Mouse (Mus musculus) erythroblast, embryonic 14.5 days (primary cell): ENCODE measurements at regions not wholly inside any gene's neighbourhood (a gene's known extent, or its start where the extent isn't known, plus 50 kb on each side); places are given as distances from the start of the nearest gene placed in this dataset.

Source experiments
- H3K27me3 ChIP-seq: 2 replicates; pipeline ENCODE4 v1.6.1; 2012; ENCODE audit warnings: inconsistent platforms; ENCODE audit not compliant: control insufficient read depth
- H3K36me3 ChIP-seq: 2 replicates; pipeline ENCODE4 v1.6.1; 2012; ENCODE audit warnings: mild to moderate bottlenecking, inconsistent platforms; ENCODE audit not compliant: control insufficient read depth
- H3K4me1 ChIP-seq: 2 replicates; pipeline ENCODE4 v1.6.1; 2012; ENCODE audit warnings: inconsistent platforms; ENCODE audit not compliant: control insufficient read depth
- H3K4me3 ChIP-seq: replicated peaks from 2 replicates; pipeline ENCODE3; 2012; ENCODE audit warnings: moderate library complexity, mild to moderate bottlenecking, inconsistent platforms
- H3K9me3 ChIP-seq: 2 replicates; pipeline ENCODE4 v1.6.1; 2012; ENCODE audit warnings: low read length, inconsistent platforms, mixed read lengths; ENCODE audit not compliant: control insufficient read depth
- GATA1 ChIP-seq: IDR thresholded peaks from 2 replicates; pipeline ENCODE4 v1.6.1; 2012; ENCODE audit warnings: low read length, inconsistent platforms, mixed read lengths
- TAL1 ChIP-seq: IDR thresholded peaks from 3 replicates; pipeline ENCODE4 v1.6.1; 2012; ENCODE audit warnings: low read length, inconsistent platforms, mixed read lengths

DNA sequence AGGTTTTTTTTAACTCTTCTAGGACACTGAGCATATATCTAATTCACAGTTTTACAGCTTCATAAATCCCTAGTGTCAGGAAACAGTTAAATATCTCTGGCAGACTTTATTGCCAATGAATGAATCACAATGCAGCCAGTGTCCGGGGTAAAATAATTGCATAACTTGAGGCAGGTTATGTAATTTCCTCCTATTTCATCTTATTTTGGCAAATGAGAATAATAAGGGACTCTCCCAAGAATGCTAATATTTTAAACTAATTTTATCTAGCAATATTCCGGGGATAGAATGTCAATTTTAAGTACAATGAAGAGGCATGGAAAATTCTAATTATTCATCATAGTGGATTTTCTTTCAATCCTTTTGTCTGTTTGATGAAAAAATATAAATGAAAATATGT lies 2740.6 kb downstream of the Gm37988 start:
- H3K4me3 ChIP-seq, result no peak overlapping the region
- no peaks in the 10 kb centered on the region for H3K27me3 ChIP-seq
- H3K4me1 ChIP-seq, result no peaks in the 10 kb centered on the region
- TF ChIP-seq TAL1 (no peak), GATA1 (no peak)
- no peaks in the 10 kb centered on the region for H3K36me3 ChIP-seq
- H3K9me3 ChIP-seq, result no peaks in the 10 kb centered on the region

DNA sequence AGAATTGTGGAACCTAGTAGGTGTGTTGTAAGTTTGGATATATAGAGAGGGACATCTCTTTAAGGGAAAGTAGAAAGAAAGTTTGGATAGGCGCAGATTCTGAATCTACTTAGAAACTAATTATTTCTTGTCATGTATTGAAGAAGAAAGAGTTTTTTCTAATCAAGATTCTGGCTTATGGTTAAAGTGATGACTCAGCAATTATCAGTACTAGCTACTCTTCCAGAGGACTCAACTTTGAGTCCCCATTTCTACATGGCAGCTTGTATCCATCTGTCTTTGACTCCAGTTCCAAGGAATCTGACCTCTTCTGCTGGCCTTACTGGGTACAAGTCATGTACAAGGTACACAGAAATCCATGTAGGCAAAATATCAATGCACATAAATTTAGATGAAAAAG lies 2767.1 kb downstream of the Gm37988 start:
- Histone ChIP-seq H3K4me1 (no peaks in the 10 kb centered on the region), H3K27me3 (no peaks in the 10 kb centered on the region), H3K4me3 (no peak overlapping the region), H3K9me3 (peaks cover 4% of the 10 kb centered on the region; the same call in 1 of the 2 replicates), H3K36me3 (no peaks in the 10 kb centered on the region)
- TF ChIP-seq GATA1 (no peak), TAL1 (no peak)

DNA sequence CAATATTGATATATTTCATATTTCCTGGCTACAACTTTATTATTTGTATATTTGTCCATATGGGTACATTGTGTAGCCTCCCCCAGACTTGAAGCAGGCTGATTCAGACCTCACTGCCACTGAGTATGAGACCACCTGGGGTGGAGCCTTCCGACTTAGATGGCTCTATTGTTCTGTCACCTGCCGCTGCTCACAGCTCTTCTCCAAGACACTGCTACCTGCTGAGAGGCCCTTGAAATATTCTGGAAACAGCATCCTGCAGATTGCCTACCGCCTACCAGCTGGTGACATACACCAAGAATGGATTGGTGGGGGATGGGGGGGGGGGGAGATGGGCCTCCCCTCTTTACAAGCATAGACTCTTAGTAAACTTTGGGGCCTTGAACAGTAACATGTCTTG lies 2778.7 kb downstream of the Gm37988 start:
- no peaks in the 10 kb centered on the region for H3K36me3 ChIP-seq
- peaks cover 2% of the 10 kb centered on the region; the same call in 1 of the 2 replicates for H3K9me3 ChIP-seq
- H3K4me3 ChIP-seq, result no peak overlapping the region
- TF ChIP-seq GATA1 (no peak), TAL1 (no peak)
- H3K27me3 ChIP-seq, result no peaks in the 10 kb centered on the region
- H3K4me1 ChIP-seq, result no peaks in the 10 kb centered on the region

DNA sequence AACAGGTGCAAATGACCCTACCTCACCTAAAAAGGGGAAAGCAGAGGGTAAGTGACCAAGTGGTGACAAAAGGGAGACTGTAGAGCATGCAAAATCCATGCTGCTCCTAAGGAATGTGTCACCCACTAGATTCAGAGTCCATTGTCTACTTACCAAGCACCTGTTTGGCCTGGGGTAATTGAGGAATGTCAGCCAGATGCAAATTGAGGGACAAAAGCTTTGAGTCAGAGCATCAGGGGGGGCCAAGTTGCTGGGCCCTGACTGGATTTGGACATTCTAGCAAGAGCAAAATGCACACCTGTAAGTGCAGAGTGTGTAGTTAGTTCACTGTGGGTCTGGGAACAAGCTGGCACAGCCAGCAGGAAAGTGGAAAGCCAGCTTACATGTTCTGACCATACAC lies 2783.6 kb downstream of the Gm37988 start:
- peaks cover 2% of the 10 kb centered on the region; the same call in 1 of the 2 replicates for H3K9me3 ChIP-seq
- H3K4me1 ChIP-seq, result no peaks in the 10 kb centered on the region
- no peak overlapping the region for H3K4me3 ChIP-seq
- H3K36me3 ChIP-seq, result no peaks in the 10 kb centered on the region
- no peaks in the 10 kb centered on the region for H3K27me3 ChIP-seq
- TF ChIP-seq TAL1, result no peak
- TF ChIP-seq GATA1, result no peak
